Mouse (Mus musculus) liver, embryonic 12.5 days (tissue): ENCODE measurements around the gene Cat. TPM values are rescaled to one million over a fixed set of nuclear protein-coding genes. Genes with fewer than 3 reads are reported as not detected.

ENCODE experiments used
- polyA plus RNA-seq: library from polyadenylated mRNA; unstranded; fragments of >200 nt; fragmentation: Nextera tagmentation; extraction: Ambion mirVana; gene quantifications from 2 replicates; pipeline ENCODE4 v1.2.1, GENCODE M21; 2016

Cat gene
- polyA plus RNA-seq, 1 experiment from 2014 or later: 127 TPM

Other genes with a start within 250 kb of the Cat start
- 0.16 and 0.23 TPM in 2 replicates for gene Ehf, start 181.9 kb downstream of the Cat start, polyA plus RNA-seq
- gene Elf5, start 73.5 kb downstream of the Cat start, polyA plus RNA-seq: 0.06 TPM in 1 of 2 replicates, not detected in the other
- gene Abtb2, start 81.2 kb upstream of the Cat start, polyA plus RNA-seq: 4.1 and 4.5 TPM in 2 replicates